Mouse (Mus musculus) cerebellum, postnatal 36 days (tissue): Measurements from ENCODE around the gene Ptprk.

Experiments used
- DNase-seq, 2 experiments: peaks; one replicate each; pipeline ENCODE4 v3.0.0; 2021 to 2022; ENCODE audit warnings: mixed read lengths in 2 of 2

Gene Ptprk

GRCm38 (mm10) chr10:28567441-28567840 is 492.8 kb downstream of the Ptprk start:
- no peak for DNase-seq

- DNase-seq: no peak
Measured at GRCm38 (mm10) chr10:28568047-28568446, 493.4 kb downstream of the Ptprk start.

GRCm38 (mm10) chr10:28579596-28579995 is 505.0 kb downstream of the Ptprk start:
- no peak for DNase-seq

GRCm38 (mm10) chr10:28586565-28587138 is 512.0 kb downstream of the Ptprk start:
- DNase-seq: no peak

GRCm38 (mm10) chr10:28588401-28588800 is 513.8 kb downstream of the Ptprk start:
- no peak for DNase-seq

- DNase-seq: no peak
Measured at GRCm38 (mm10) chr10:28590822-28591221, 516.2 kb downstream of the Ptprk start.

- no peak for DNase-seq
Measured at GRCm38 (mm10) chr10:28593566-28594292, 519.1 kb downstream of the Ptprk start.

- DNase-seq: no peak
Measured at GRCm38 (mm10) chr10:28596897-28597296, 522.3 kb downstream of the Ptprk start.

GRCm38 (mm10) chr10:28609136-28609535 is 534.5 kb downstream of the Ptprk start:
- no peak for DNase-seq

GRCm38 (mm10) chr10:28614396-28614795 is 539.8 kb downstream of the Ptprk start:
- no peak for DNase-seq

GRCm38 (mm10) chr10:28617203-28617602 is 542.6 kb downstream of the Ptprk start:
- no peak for DNase-seq

- DNase-seq: no peak
Measured at GRCm38 (mm10) chr10:28618002-28618401, 543.4 kb downstream of the Ptprk start.

GRCm38 (mm10) chr10:28619415-28619814 is 544.8 kb downstream of the Ptprk start:
- DNase-seq: no peak

GRCm38 (mm10) chr10:28636096-28636495 is 561.5 kb downstream of the Ptprk start:
- no peak for DNase-seq

GRCm38 (mm10) chr10:28641887-28642286 is 567.3 kb downstream of the Ptprk start:
- DNase-seq: no peak
